Mouse (Mus musculus): Measurements from ENCODE around the gene Tysnd1.

DNA sequence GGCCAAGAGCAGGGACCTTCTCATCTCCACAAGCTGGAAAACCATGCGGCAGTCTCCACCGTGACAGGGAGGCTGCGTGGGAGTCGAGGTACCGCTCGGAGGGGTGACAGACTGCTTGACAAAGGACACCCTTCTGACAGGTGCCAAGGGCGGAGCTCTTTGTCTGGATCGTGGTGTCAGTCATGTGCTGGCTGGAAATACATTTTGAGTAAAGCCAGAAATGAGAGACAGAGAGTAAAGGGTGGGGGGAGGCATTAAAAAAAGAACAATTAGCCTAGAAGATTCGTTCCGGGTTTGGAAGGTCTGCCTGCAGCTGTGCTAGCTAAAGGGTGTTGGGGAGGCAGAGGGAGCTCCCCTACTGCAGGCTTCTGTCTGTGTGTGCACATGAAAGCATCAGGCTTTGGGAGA lies 41.4 kb downstream of the Tysnd1 start:
- TF ChIP-seq GATA1 (IDR thresholded peaks at IDR 0.05; ENCODE audit: low read length) (no peak), TAL1 (IDR thresholded peaks at IDR 0.05; ENCODE audit: low read length) (no peak)

Measured in erythroblast, embryonic 14.5 days (primary cell).